Mouse (Mus musculus) CH12.LX (cell line): ENCODE results near the gene 4930469K13Rik. TPM values are rescaled to one million over a fixed set of nuclear protein-coding genes. Genes with fewer than 3 reads are reported as not detected.

Experiments
- DNase-seq: peaks from one replicate; pipeline ENCODE4 v3.0.0-alpha.2; 2013; ENCODE audit errors: extremely low read depth
- H3K27ac ChIP-seq: 2 replicates; pipeline ENCODE4 v1.5.1; 2012; ENCODE audit warnings: low read depth, mild to moderate bottlenecking, control low read depth, moderate library complexity; ENCODE audit not compliant: insufficient read depth
- H3K27me3 ChIP-seq: replicated peaks from 2 replicates; pipeline ENCODE3; 2012; ENCODE audit warnings: inconsistent platforms
- H3K36me3 ChIP-seq, 2 experiments: replicated peaks in 1 of 2; 2 replicates each; pipeline versions ENCODE3 to v1.6.1; 2012; ENCODE audit warnings: inconsistent platforms in 1 of 2, low read length in 1 of 2, mild to moderate bottlenecking in 1 of 2, mixed read lengths in 1 of 2, moderate library complexity in 1 of 2; ENCODE audit not compliant: control insufficient read depth in 1 of 2, insufficient read depth in 1 of 2
- H3K4me1 ChIP-seq, 2 experiments: 2 replicates each; pipeline ENCODE4 v1.6.1; 2012; ENCODE audit warnings: inconsistent platforms in 1 of 2, moderate library complexity in 1 of 2; ENCODE audit not compliant: insufficient read depth in 2 of 2, control insufficient read depth in 1 of 2
- H3K4me2 ChIP-seq: 2 replicates; pipeline ENCODE4 v1.6.1; 2012; ENCODE audit warnings: low read depth, mild to moderate bottlenecking, control low read depth; ENCODE audit not compliant: poor library complexity, insufficient read depth, severe bottlenecking
- H3K4me3 ChIP-seq, 3 experiments: fragments of 150-350 bp in 1 of 3; sonication (generic) in 1 of 3; replicated peaks in 1 of 3; 2 replicates each; pipeline versions ENCODE3 to v1.5.1; 2011 to 2012; ENCODE audit warnings: low read depth in 2 of 3, low read length in 2 of 3, mild to moderate bottlenecking in 2 of 3, moderate library complexity in 2 of 3, control low read depth in 1 of 3, improper control_type of control experiment in 1 of 3, inconsistent platforms in 1 of 3, mixed read lengths in 1 of 3; ENCODE audit not compliant: poor library complexity in 1 of 3
- H3K79me2 ChIP-seq: replicated peaks from 2 replicates; pipeline ENCODE4 v1.6.1; 2012; ENCODE audit warnings: mild to moderate bottlenecking, moderate library complexity; ENCODE audit not compliant: control insufficient read depth, poor library complexity, insufficient read depth, severe bottlenecking; ENCODE audit errors: extremely low read depth
- H3K9ac ChIP-seq: 2 replicates; pipeline ENCODE4 v1.6.1; 2012; ENCODE audit warnings: low read depth, mild to moderate bottlenecking, control low read depth, moderate library complexity; ENCODE audit not compliant: insufficient read depth
- H3K9me3 ChIP-seq: replicated peaks from 2 replicates; pipeline ENCODE3; 2012; ENCODE audit warnings: low read length, inconsistent platforms, mixed read lengths
- BHLHE40 ChIP-seq: IDR thresholded peaks from 2 replicates; pipeline ENCODE4 v1.6.1; 2011; ENCODE audit warnings: mild to moderate bottlenecking, low read depth, low read length, improper control_type of control experiment
- ELF1 ChIP-seq: IDR thresholded peaks from 2 replicates; pipeline ENCODE4 v1.6.1; 2014; ENCODE audit warnings: low read depth, mild to moderate bottlenecking, inconsistent platforms, low read length, improper control_type of control experiment
- ETS1 ChIP-seq: conservative IDR thresholded peaks from 2 replicates; pipeline ENCODE4 v1.6.1; 2012; ENCODE audit warnings: low read depth, mild to moderate bottlenecking, inconsistent platforms, low read length, improper control_type of control experiment, moderate library complexity
- GABPA ChIP-seq: IDR thresholded peaks from 2 replicates; pipeline ENCODE4 v1.6.1; 2012; ENCODE audit warnings: low read depth, low read length, improper control_type of control experiment, inconsistent platforms; ENCODE audit not compliant: insufficient replicate concordance
- IRF4 ChIP-seq: IDR thresholded peaks from 2 replicates; pipeline ENCODE4 v1.6.1; 2014; ENCODE audit warnings: low read depth, mild to moderate bottlenecking, inconsistent platforms, low read length, improper control_type of control experiment
- JUN ChIP-seq: IDR thresholded peaks from 2 replicates; pipeline ENCODE4 v1.6.1; 2011; ENCODE audit warnings: low read depth, mild to moderate bottlenecking, low read length, improper control_type of control experiment, moderate library complexity; ENCODE audit not compliant: insufficient read depth
- MAFK ChIP-seq: IDR thresholded peaks from 2 replicates; pipeline ENCODE4 v1.6.1; 2011; ENCODE audit warnings: low read length, improper control_type of control experiment; ENCODE audit not compliant: insufficient replicate concordance
- MAX ChIP-seq: IDR thresholded peaks from 2 replicates; pipeline ENCODE4 v1.6.1; 2011; ENCODE audit warnings: low read length, improper control_type of control experiment
- MAZ ChIP-seq: IDR thresholded peaks from 2 replicates; pipeline ENCODE4 v1.6.1; 2012; ENCODE audit warnings: low read depth, mild to moderate bottlenecking, inconsistent platforms, low read length, improper control_type of control experiment, moderate library complexity
- MEF2A ChIP-seq: IDR thresholded peaks from 2 replicates; pipeline ENCODE4 v1.6.1; 2014; ENCODE audit warnings: low read depth, mild to moderate bottlenecking, inconsistent platforms, low read length, improper control_type of control experiment, borderline replicate concordance
- MYC ChIP-seq: IDR thresholded peaks from 2 replicates; pipeline ENCODE4 v1.6.1; 2011; ENCODE audit warnings: low read depth, mild to moderate bottlenecking, improper control_type of control experiment, low read length
- NELFE ChIP-seq: IDR thresholded peaks from 2 replicates; pipeline ENCODE4 v1.6.1; 2011; ENCODE audit warnings: low read depth, low read length, improper control_type of control experiment
- RCOR1 ChIP-seq: conservative IDR thresholded peaks from 2 replicates; pipeline ENCODE4 v1.6.1; 2012; ENCODE audit warnings: low read depth, mild to moderate bottlenecking, inconsistent platforms, low read length, improper control_type of control experiment
- SIN3A ChIP-seq: IDR thresholded peaks from 2 replicates; pipeline ENCODE4 v1.6.1; 2012; ENCODE audit warnings: low read length, improper control_type of control experiment, inconsistent platforms
- SMC3 ChIP-seq: IDR thresholded peaks from 2 replicates; pipeline ENCODE4 v1.6.1; 2011; ENCODE audit warnings: low read depth, low read length, improper control_type of control experiment
- UBTF ChIP-seq: IDR thresholded peaks from 2 replicates; pipeline ENCODE4 v1.6.1; 2012; ENCODE audit warnings: low read depth, mild to moderate bottlenecking, inconsistent platforms, low read length, improper control_type of control experiment, moderate library complexity
- USF2 ChIP-seq: conservative IDR thresholded peaks from 2 replicates; pipeline ENCODE4 v1.6.1; 2011; ENCODE audit warnings: low read depth, low read length, improper control_type of control experiment
- ZMIZ1 ChIP-seq: IDR thresholded peaks from 2 replicates; pipeline ENCODE4 v1.6.1; 2012; ENCODE audit warnings: low read depth, mild to moderate bottlenecking, inconsistent platforms, low read length, improper control_type of control experiment
- dilution Hi-C: fragments of 300-500 bp; cut with MboI; formaldehyde crosslinking; loops from 2 replicates; pipeline ENCODE4 v1.14.3; 2020; ENCODE audit warnings: low sequenced_read_pairs; ENCODE audit not compliant: extremely low pct_unique_long_range_greater_than_20kb, extremely low pct_ligation_motif_present
- in situ Hi-C: fragments of 300-500 bp; cut with MboI; formaldehyde crosslinking; loops from 3 replicates; pipeline ENCODE4 v1.14.3; 2019; ENCODE audit warnings: low sequenced_read_pairs, low pct_ligation_motif_present, low pct_unique_long_range_greater_than_20kb, mixed read lengths
- polyA plus RNA-seq: library from polyadenylated mRNA; unstranded; fragments of >175 nt; gene quantifications from 2 replicates; pipeline ENCODE4 v1.2.1, GENCODE M21; 2012; ENCODE audit warnings: low read depth; ENCODE audit not compliant: insufficient read length
- total RNA-seq, 2 experiments: library from RNA; depleted of rRNA; stranded (reverse); fragments of 300-350 nt in 1 of 2; fragments of >200 nt in 1 of 2; gene quantifications; 2 replicates each; pipeline ENCODE4 v1.2.3; 2012 to 2014

4930469K13Rik gene
- total and polyA plus RNA-seq, 3 experiments: not detected

DNA sequence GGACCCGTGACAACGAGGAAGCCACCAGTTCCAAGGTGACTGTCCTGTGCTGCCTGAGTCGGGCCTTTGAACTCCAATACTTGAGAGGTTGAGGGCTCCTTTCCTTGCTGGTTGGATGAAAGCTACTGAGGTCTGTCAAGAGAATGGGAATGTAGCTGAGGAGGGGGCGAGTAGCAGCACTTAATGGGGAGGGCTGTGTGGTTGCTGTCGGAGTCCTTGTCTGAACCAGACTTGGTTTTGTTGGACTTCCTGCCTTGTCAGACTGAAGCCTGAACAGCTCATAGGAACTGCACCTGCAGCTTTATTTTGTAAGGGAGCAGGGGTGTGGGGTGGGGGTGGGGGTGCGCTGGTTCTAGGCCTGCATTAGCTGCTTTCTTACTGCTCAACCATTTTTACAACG is 19.8 kb downstream of the 4930469K13Rik start:
- H3K9me3 ChIP-seq: no peaks in the 10 kb centered on the region
- no peak for DNase-seq
- dilution Hi-C loops (no loop called here), in situ Hi-C loops (loop anchor here (10.0 to 25.0 kb wide), 2 partner anchors 74 to 341 kb away; no protein-coding TSS in a partner anchor)
- no peak overlapping the region for H3K27ac ChIP-seq
- H3K4me2 ChIP-seq: no peak overlapping the region
- no peaks in the 10 kb centered on the region for H3K27me3 ChIP-seq
- TF ChIP-seq MYC: no peak
- TF ChIP-seq NELFE: no peak
- TF ChIP-seq RCOR1: no peak
- no peak for TF ChIP-seq JUN
- no peak for TF ChIP-seq BHLHE40
- TF ChIP-seq IRF4: no peak
- TF ChIP-seq UBTF: no peak
- no peak for TF ChIP-seq SMC3
- TF ChIP-seq MAX: no peak
- TF ChIP-seq MAFK: no peak
- TF ChIP-seq MEF2A: no peak
- TF ChIP-seq MAZ: no peak
- peaks cover 0 to 50% of the 10 kb centered on the region in 2 experiments; a peak in 2 of 4 replicates for H3K4me1 ChIP-seq
- no peak overlapping the region for H3K9ac ChIP-seq
- H3K79me2 ChIP-seq: no peaks in the 10 kb centered on the region
- H3K36me3 ChIP-seq: peaks cover 68 to 89% of the 10 kb centered on the region in 2 experiments
- H3K4me3 ChIP-seq: no peak overlapping the region

GRCm38 (mm10) chr11:34077870-34078269 is 20.5 kb downstream of the 4930469K13Rik start:
- H3K9me3 ChIP-seq: no peaks in the 10 kb centered on the region
- H3K4me1 ChIP-seq: peaks cover 2 to 50% of the 10 kb centered on the region in 2 experiments; a peak in 3 of 4 replicates
- no peak for TF ChIP-seq USF2
- TF ChIP-seq MYC: no peak
- TF ChIP-seq ETS1: 0 out of 2 replicates have a peak, but pooled peaks have one; percentile 3
- TF ChIP-seq MAFK: no peak
- no peak for TF ChIP-seq GABPA
- no peak for TF ChIP-seq ELF1
- TF ChIP-seq MAX: 0 out of 2 replicates have a peak, but pooled peaks have one; percentile 15
- no peak for TF ChIP-seq SIN3A
- no peak for TF ChIP-seq UBTF
- TF ChIP-seq ZMIZ1: no peak
- no peak overlapping the region for H3K27ac ChIP-seq
- H3K4me2 ChIP-seq: no peak overlapping the region
- in situ Hi-C loops (loop anchor here (10.0 to 25.0 kb wide), 2 partner anchors 73 to 341 kb away; no protein-coding TSS in a partner anchor), dilution Hi-C loops (no loop called here)
- H3K36me3 ChIP-seq: peaks cover 65 to 84% of the 10 kb centered on the region in 2 experiments
- H3K4me3 ChIP-seq: no peak overlapping the region
- no peaks in the 10 kb centered on the region for H3K79me2 ChIP-seq
- peak; percentile 41 for DNase-seq
- H3K9ac ChIP-seq: no peak overlapping the region
- no peaks in the 10 kb centered on the region for H3K27me3 ChIP-seq
